Mouse (Mus musculus) liver, adult 2 months (tissue): ENCODE results near the gene Timm10. TPM values are rescaled to one million over a fixed set of nuclear protein-coding genes. Genes with fewer than 3 reads are reported as not detected.
"Not testable (repeated sequence)": the region's sequence is repeated elsewhere in the genome, so short reads cannot be mapped to it uniquely, and the experiment has no call there.

Experiments
- DNase-seq: peaks from one replicate; pipeline ENCODE4 v3.0.0-alpha.2; 2011; ENCODE audit warnings: low read depth, low spot score; ENCODE audit errors: extremely low read depth
- H3K27ac ChIP-seq: fragments of 200-500 bp; replicated peaks from 2 replicates; pipeline ENCODE4 v1.5.1; 2012; ENCODE audit warnings: low read depth, mild to moderate bottlenecking, control low read depth, inconsistent platforms, low read length; ENCODE audit not compliant: insufficient read depth
- H3K27me3 ChIP-seq: fragments of 200-500 bp; 2 replicates; pipeline ENCODE4 v1.6.1; 2012; ENCODE audit warnings: mild to moderate bottlenecking, moderate library complexity, low read length, inconsistent platforms; ENCODE audit not compliant: control insufficient read depth, insufficient read depth
- H3K36me3 ChIP-seq: fragments of 200-500 bp; 2 replicates; pipeline ENCODE4 v1.6.1; 2012; ENCODE audit warnings: low read length, inconsistent platforms; ENCODE audit not compliant: control insufficient read depth, insufficient read depth
- H3K4me1 ChIP-seq: fragments of 200-500 bp; 2 replicates; pipeline ENCODE4 v1.6.1; 2011; ENCODE audit warnings: low read length; ENCODE audit not compliant: control insufficient read depth, insufficient read depth
- H3K4me3 ChIP-seq: fragments of 200-500 bp; 2 replicates; pipeline ENCODE4 v1.5.1; 2011; ENCODE audit warnings: low read depth, mild to moderate bottlenecking, control low read depth, low read length, moderate library complexity; ENCODE audit not compliant: insufficient read depth
- H3K79me2 ChIP-seq: fragments of 200-500 bp; 2 replicates; pipeline ENCODE4 v1.6.1; 2012; ENCODE audit warnings: inconsistent platforms, mild to moderate bottlenecking, low read length, moderate library complexity; ENCODE audit not compliant: control insufficient read depth, insufficient read depth
- H3K9ac ChIP-seq: fragments of 200-500 bp; 2 replicates; pipeline ENCODE4 v1.6.1; 2012; ENCODE audit warnings: low read depth, mild to moderate bottlenecking, control low read depth, inconsistent platforms, low read length
- CTCF ChIP-seq: fragments of 200-500 bp; IDR thresholded peaks from 2 replicates; pipeline ENCODE4 v1.5.1; 2011; ENCODE audit warnings: low read depth, low read length, control low read depth
- POLR2A ChIP-seq: fragments of 200-500 bp; IDR thresholded peaks from 2 replicates; pipeline ENCODE4 v1.6.1; 2011; ENCODE audit warnings: low read length, control low read depth; ENCODE audit not compliant: insufficient read depth; ENCODE audit errors: extremely low read depth
- WGBS: fragments of 180-500 bp; shearing (Covaris S2); methylation state at CpG from one replicate; pipeline ENCODE4 v1.1.7; 2018; 5-methylcytosine and 5-hydroxymethylcytosine counted together
- polyA plus RNA-seq: library from polyadenylated mRNA; depleted of rRNA; stranded (reverse); fragments of >200 nt; gene quantifications from 2 replicates; pipeline ENCODE4 v1.2.3, GENCODE M21; 2012
- total RNA-seq: library from RNA; depleted of rRNA; stranded (reverse); fragments of >200 nt; gene quantifications from 2 replicates; pipeline ENCODE4 v1.2.3, GENCODE M21; 2014

Timm10 gene
- total and polyA plus RNA-seq, 2 experiments: 36.1 to 45.8 TPM

GRCm38 (mm10) chr2:84798493-84798921, 28.3 kb upstream of the Timm10 start, which contains the start of gene Ube2l6:
TSS of gene Ube2l6 (plus strand) at chr2:84798828.
- under 1% methylated on average over 21 of the region's 21 CpGs for WGBS
- Histone ChIP-seq H3K27me3 (no peaks in the 10 kb centered on the region), H3K27ac (peak within 1 kb of the TSS; percentile 81), H3K4me1 (peaks cover 16% of the 10 kb centered on the region), H3K9ac (peak within 1 kb of the TSS; percentile 62), H3K79me2 (peaks cover 9% of the 10 kb centered on the region; the same call in 1 of the 2 replicates), H3K36me3 (peaks cover 7% of the 10 kb centered on the region; the same call in 1 of the 2 replicates), H3K4me3 (peak within 1 kb of the TSS; percentile 57)
- TF ChIP-seq POLR2A: 0 out of 2 replicates have a peak, but pooled peaks have one; percentile 31
- no peak for TF ChIP-seq CTCF
- DNase-seq: peak; percentile 79

GRCm38 (mm10) chr2:84799041-84799561, 27.7 kb upstream of the Timm10 start:
- H3K4me3 ChIP-seq: peak overlapping the region; percentile 57
- DNase-seq: peak; percentile 88
- under 1% methylated on average over 16 of the region's 16 CpGs for WGBS
- H3K4me1 ChIP-seq: peaks cover 16% of the 10 kb centered on the region
- peak overlapping the region; percentile 81 for H3K27ac ChIP-seq
- TF ChIP-seq CTCF (peak; percentile 42; the same call in 1 of the 2 replicates), POLR2A (no peak)
- peaks cover 12% of the 10 kb centered on the region; the same call in 1 of the 2 replicates for H3K36me3 ChIP-seq
- peak overlapping the region; percentile 62 for H3K9ac ChIP-seq
- H3K79me2 ChIP-seq: peaks cover 9% of the 10 kb centered on the region; the same call in 1 of the 2 replicates
- no peaks in the 10 kb centered on the region for H3K27me3 ChIP-seq

DNA sequence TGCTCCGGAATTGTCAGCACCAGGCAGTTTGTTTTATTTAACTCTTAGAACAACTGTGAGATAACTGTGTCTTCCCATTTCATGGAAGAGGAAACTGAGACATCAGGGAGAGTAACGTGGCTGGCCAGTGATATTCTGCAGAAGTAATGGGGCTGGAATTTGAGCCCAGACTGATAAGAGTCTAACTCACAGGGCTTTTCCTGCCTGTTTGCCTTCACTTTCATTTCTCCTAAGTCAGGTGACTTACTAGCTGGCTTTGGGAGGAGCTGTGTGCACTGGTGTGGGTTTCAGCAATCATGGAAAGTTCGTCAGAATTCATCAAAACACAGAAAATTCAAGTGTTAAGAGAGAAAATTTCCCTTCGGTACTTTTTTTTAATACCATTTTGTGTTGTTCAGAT, 26.5 kb upstream of the Timm10 start:
- H3K27ac ChIP-seq: peak overlapping the region; percentile 55
- TF ChIP-seq CTCF (no peak), POLR2A (no peak)
- peak overlapping the region; percentile 27; the same call in 1 of the 2 replicates for H3K4me3 ChIP-seq
- H3K27me3 ChIP-seq: no peaks in the 10 kb centered on the region
- peaks cover 17% of the 10 kb centered on the region for H3K36me3 ChIP-seq
- peaks cover 16% of the 10 kb centered on the region for H3K4me1 ChIP-seq
- peaks cover 9% of the 10 kb centered on the region; the same call in 1 of the 2 replicates for H3K79me2 ChIP-seq
- peak; percentile 93 for DNase-seq
- peak overlapping the region; percentile 22; the same call in 1 of the 2 replicates for H3K9ac ChIP-seq
- 25% methylated on average over 4 of the region's 4 CpGs for whole genome bisulfite sequencing

DNA sequence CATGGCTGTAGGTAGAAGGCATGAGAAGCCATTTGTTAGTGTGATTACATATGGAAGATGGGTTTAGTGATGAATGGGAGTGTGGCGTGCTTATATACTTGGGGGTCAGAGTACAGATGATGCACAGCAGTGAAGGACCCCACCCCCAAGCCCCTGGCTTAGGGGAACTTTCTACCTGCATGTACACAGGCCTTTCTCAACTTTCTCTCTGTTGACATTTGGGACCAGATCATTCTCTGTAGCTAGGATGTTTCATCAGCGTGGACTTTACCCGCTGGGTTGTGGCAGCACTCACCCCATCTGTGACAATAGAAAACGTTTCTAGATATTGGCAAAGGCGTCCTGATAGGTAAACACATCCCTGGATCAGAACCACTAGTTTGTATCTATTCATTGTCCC, 25.6 kb upstream of the Timm10 start:
- not testable (repeated sequence) for H3K9ac ChIP-seq, H3K79me2 ChIP-seq, H3K4me3 ChIP-seq, H3K27me3 ChIP-seq
- H3K27ac ChIP-seq: peak overlapping the region; percentile 90
- H3K4me1 ChIP-seq: peaks cover 14% of the 10 kb centered on the region
- H3K36me3 ChIP-seq: peaks cover 23% of the 10 kb centered on the region
- WGBS: 24% methylated on average over 5 of the region's 5 CpGs
- peak; percentile 90 for DNase-seq

DNA sequence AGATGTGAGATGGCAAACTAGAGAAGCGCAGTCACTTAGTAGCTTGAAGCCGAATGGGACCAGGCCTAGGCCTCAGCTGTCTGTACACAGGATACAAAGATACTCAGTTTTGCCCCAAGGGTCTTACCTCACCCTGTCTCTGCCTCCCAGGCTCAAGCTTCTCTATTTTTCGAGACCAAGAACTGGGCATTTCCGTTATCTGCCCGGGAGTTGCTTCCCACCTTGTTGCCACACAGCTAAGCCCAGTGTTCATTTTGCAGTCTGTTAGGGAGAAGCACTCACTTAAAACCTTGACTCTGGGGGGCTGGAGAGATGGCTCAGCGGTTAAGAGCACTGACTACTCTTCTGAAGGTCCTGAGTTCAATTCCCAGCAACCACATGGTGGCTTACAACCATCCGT, 22.8 kb upstream of the Timm10 start:
- H3K4me3 ChIP-seq: no peak overlapping the region
- TF ChIP-seq CTCF: no peak
- TF ChIP-seq POLR2A: no peak
- H3K36me3 ChIP-seq: peaks cover 31% of the 10 kb centered on the region
- no peak overlapping the region for H3K9ac ChIP-seq
- no peak for DNase-seq
- peaks cover 9% of the 10 kb centered on the region; the same call in 1 of the 2 replicates for H3K79me2 ChIP-seq
- WGBS: 95% methylated on average over 7 of the region's 7 CpGs
- no peak overlapping the region for H3K27ac ChIP-seq
- H3K4me1 ChIP-seq: peaks cover 7% of the 10 kb centered on the region
- no peaks in the 10 kb centered on the region for H3K27me3 ChIP-seq

GRCm38 (mm10) chr2:84806546-84806945, 20.3 kb upstream of the Timm10 start:
- no peaks in the 10 kb centered on the region for H3K27me3 ChIP-seq
- no peak overlapping the region for H3K9ac ChIP-seq
- peaks cover 9% of the 10 kb centered on the region for H3K4me1 ChIP-seq
- H3K27ac ChIP-seq: no peak overlapping the region
- TF ChIP-seq CTCF: no peak
- TF ChIP-seq POLR2A: no peak
- H3K4me3 ChIP-seq: no peak overlapping the region
- H3K36me3 ChIP-seq: peaks cover 31% of the 10 kb centered on the region
- DNase-seq: no peak
- WGBS: 76% methylated on average over 5 of the region's 5 CpGs
- peaks cover 9% of the 10 kb centered on the region; the same call in 1 of the 2 replicates for H3K79me2 ChIP-seq
